8 mouse cellular contexts compared by ENCODE assay signal in the genomic region with DNA sequence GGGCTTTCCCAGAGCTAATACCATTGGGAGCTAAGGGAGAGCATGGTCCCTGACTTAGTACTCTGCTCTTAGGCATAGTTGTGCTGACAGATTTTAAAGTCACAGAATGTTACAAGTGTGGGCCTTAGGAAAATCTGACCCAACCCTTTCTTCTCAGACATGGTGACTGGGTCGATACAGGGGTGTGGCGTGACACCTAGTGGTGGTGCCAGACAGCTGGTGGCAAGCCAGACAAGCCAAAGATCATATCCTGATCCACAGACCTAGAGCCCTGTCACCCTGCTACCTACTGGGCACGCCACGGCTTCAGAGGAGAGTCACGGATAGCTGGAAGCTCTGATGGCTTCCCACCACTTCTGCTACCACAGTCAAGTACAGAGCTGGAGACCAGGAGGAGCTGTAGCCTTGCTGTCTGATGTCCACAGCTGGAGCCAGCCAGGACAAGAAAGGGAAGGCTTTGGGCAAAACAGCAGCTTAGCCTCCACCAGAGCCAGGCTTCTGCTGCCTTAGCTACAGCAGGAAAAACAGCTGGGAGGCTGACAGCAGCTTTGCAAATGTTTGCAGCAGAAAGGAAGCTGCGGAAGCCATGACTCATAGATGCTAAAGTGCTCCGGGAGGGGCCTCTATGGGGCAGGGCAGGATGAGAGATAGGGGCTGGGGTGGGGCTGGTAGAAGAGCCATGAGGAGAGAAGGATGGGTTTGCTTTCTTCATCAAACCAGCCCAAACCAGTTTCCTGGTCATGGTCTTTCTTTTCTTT. TPM values are rescaled to one million over a fixed set of nuclear protein-coding genes. Genes with fewer than 3 reads are reported as not detected.
DNase-seq lines count a peak whose midpoint lies in the region; ATAC-seq and TF ChIP-seq lines count a peak whose summit lies in the region.

No protein-coding gene starts in this region.

- H3K4me1 ChIP-seq in limb, embryonic 13.5 days: peaks cover 21% of the 10 kb centered on the region
- peaks cover 13% of the 10 kb centered on the region for H3K4me1 ChIP-seq in limb, embryonic 10.5 days
- H3K4me1 ChIP-seq in heart, embryonic 13.5 days: peaks cover 78% of the 10 kb centered on the region
- H3K4me1 ChIP-seq in limb, embryonic 14.5 days (ENCODE audit: control insufficient read depth, insufficient read depth, low read length): peaks cover 8% of the 10 kb centered on the region

- no peak for TF ChIP-seq POLR2A in limb, embryonic 14.5 days (IDR thresholded peaks at IDR 0.05; ENCODE audit: borderline replicate concordance, extremely low read depth, insufficient read depth, insufficient read length)

- peak overlapping the region; percentile 65; the same call in 1 of the 2 replicates for H3K27ac ChIP-seq in limb, embryonic 13.5 days
- H3K27ac ChIP-seq in limb, embryonic 10.5 days: no peak overlapping the region
- peak overlapping the region; percentile 91 for H3K27ac ChIP-seq in heart, embryonic 13.5 days (replicated peaks)
- H3K27ac ChIP-seq in limb, embryonic 14.5 days (replicated peaks; ENCODE audit: low read depth, low read length): peak overlapping the region; percentile 33; the same call in 1 of the 2 replicates

- no peak overlapping the region for H3K4me2 ChIP-seq in limb, embryonic 13.5 days (replicated peaks)
- peak overlapping the region; percentile 35 for H3K4me2 ChIP-seq in heart, embryonic 13.5 days
- H3K4me2 ChIP-seq in limb, embryonic 14.5 days (replicated peaks; ENCODE audit: low read depth, low read length, severe bottlenecking): no peak overlapping the region

- ATAC-seq in limb, embryonic 13.5 days (ENCODE audit: low FRiP score, low read depth): no peak
- ATAC-seq in heart, embryonic 13.5 days (ENCODE audit: extremely low read depth, insufficient number of reproducible peaks, low FRiP score, low TSS enrichment): no peak
- no peak for ATAC-seq in limb, embryonic 14.5 days (ENCODE audit: low FRiP score, low read depth)

- peaks cover 74% of the 10 kb centered on the region for H3K36me3 ChIP-seq in limb, embryonic 13.5 days
- H3K36me3 ChIP-seq in limb, embryonic 10.5 days: peaks cover 67% of the 10 kb centered on the region
- peaks cover 50% of the 10 kb centered on the region for H3K36me3 ChIP-seq in heart, embryonic 13.5 days
- H3K36me3 ChIP-seq in limb, embryonic 14.5 days (ENCODE audit: control insufficient read depth, insufficient read depth, low read length): peaks cover 39% of the 10 kb centered on the region

- H3K9ac ChIP-seq in limb, embryonic 13.5 days: peak overlapping the region; percentile 20; the same call in 1 of the 2 replicates
- H3K9ac ChIP-seq in heart, embryonic 13.5 days: peak overlapping the region; percentile 66
- H3K9ac ChIP-seq in limb, embryonic 14.5 days (ENCODE audit: low read depth, low read length, severe bottlenecking): no peak overlapping the region

- no peak overlapping the region for H3K4me3 ChIP-seq in limb, embryonic 13.5 days
- H3K4me3 ChIP-seq in limb, embryonic 10.5 days: no peak overlapping the region
- H3K4me3 ChIP-seq in heart, embryonic 13.5 days: no peak overlapping the region
- no peak overlapping the region for H3K4me3 ChIP-seq in limb, embryonic 14.5 days (replicated peaks; ENCODE audit: low read length)

- H3K9me3 ChIP-seq in limb, embryonic 13.5 days: no peaks in the 10 kb centered on the region
- no peaks in the 10 kb centered on the region for H3K9me3 ChIP-seq in limb, embryonic 10.5 days (replicated peaks)
- H3K9me3 ChIP-seq in heart, embryonic 13.5 days: no peaks in the 10 kb centered on the region
- H3K9me3 ChIP-seq in limb, embryonic 14.5 days (ENCODE audit: control insufficient read depth, low read length): no peaks in the 10 kb centered on the region

- no peak for DNase-seq in limb, embryonic 10.5 days (ENCODE audit: low spot score)
- peak; percentile 71 for DNase-seq in adrenal gland, postnatal 14 days
- DNase-seq in limb, embryonic 14.5 days (ENCODE audit: low spot score): peak; percentile 65
- peak; percentile 67 to 79 for DNase-seq in natural killer cell, adult 2 months (ENCODE audit: low spot score in 2 of 2)
- no peak for DNase-seq in cerebellum, postnatal 25 days
- DNase-seq in embryo, embryonic 9.5 days (ENCODE audit: extremely low spot score): no peak

- H3K27me3 ChIP-seq in limb, embryonic 13.5 days: no peaks in the 10 kb centered on the region
- H3K27me3 ChIP-seq in limb, embryonic 10.5 days (ENCODE audit: low read depth, poor library complexity, severe bottlenecking): no peaks in the 10 kb centered on the region
- no peaks in the 10 kb centered on the region for H3K27me3 ChIP-seq in heart, embryonic 13.5 days (replicated peaks)
- H3K27me3 ChIP-seq in limb, embryonic 14.5 days (ENCODE audit: control insufficient read depth, insufficient read depth, low read length): no peaks in the 10 kb centered on the region

- WGBS in limb, embryonic 13.5 days: 55% methylated on average over 7 of the region's 7 CpGs
- 55% methylated on average over 7 of the region's 7 CpGs for WGBS in limb, embryonic 10.5 days
- 22% methylated on average over 7 of the region's 7 CpGs for WGBS in heart, embryonic 13.5 days
- 45% methylated on average over 7 of the region's 7 CpGs for WGBS in limb, embryonic 14.5 days

RNA-seq across cellular contexts. Expression of gene Capn2, which starts 11.0 kb away (rescaled TPM):
- 138 and 148 TPM in 2 replicates for polyA plus RNA-seq in limb, embryonic 13.5 days (2015; fragmentation: Nextera tagmentation; extraction: Ambion mirVana)
- polyA plus RNA-seq in limb, embryonic 10.5 days (2016; fragmentation: Nextera tagmentation; extraction: Ambion mirVana): 65.2 and 86.5 TPM in 2 replicates
- total RNA-seq in adrenal gland, postnatal 14 days (2021): 72.2 and 78.0 TPM in 2 replicates
- 90.2 and 93.3 TPM in 2 replicates for polyA plus RNA-seq in heart, embryonic 13.5 days (2015; fragmentation: Nextera tagmentation; extraction: Ambion mirVana)
- polyA plus RNA-seq in limb, embryonic 14.5 days (2012; rRNA removed): 76.7 and 90.5 TPM in 2 replicates
- 119 and 126 TPM in 2 replicates for polyA plus RNA-seq in limb, embryonic 14.5 days (2014; fragmentation: Nextera tagmentation; extraction: Ambion mirVana)

RNA-seq across cellular contexts. Expression of gene Capn8, which starts 58.4 kb away (rescaled TPM):
- polyA plus RNA-seq in limb, embryonic 13.5 days (2015; fragmentation: Nextera tagmentation; extraction: Ambion mirVana): not detected in 2 replicates
- 0.06 TPM in 1 of 2 replicates, not detected in the other for polyA plus RNA-seq in limb, embryonic 10.5 days (2016; fragmentation: Nextera tagmentation; extraction: Ambion mirVana)
- total RNA-seq in adrenal gland, postnatal 14 days (2021): 0.15 TPM in 1 of 2 replicates, not detected in the other
- polyA plus RNA-seq in heart, embryonic 13.5 days (2015; fragmentation: Nextera tagmentation; extraction: Ambion mirVana): not detected in 2 replicates
- 0.08 TPM in 2 replicates for polyA plus RNA-seq in limb, embryonic 14.5 days (2012; rRNA removed)
- polyA plus RNA-seq in limb, embryonic 14.5 days (2014; fragmentation: Nextera tagmentation; extraction: Ambion mirVana): 0.08 TPM in 1 of 2 replicates, not detected in the other

Comparison
In these comparisons a context has a peak if more than half of its experiments do, and no peak if none do; other contexts are left out.
1. DNase-seq: peak in adrenal gland, postnatal 14 days (single experiment), limb, embryonic 14.5 days (single experiment) and natural killer cell, adult 2 months (2 of 2); none in limb, embryonic 10.5 days (single experiment), cerebellum, postnatal 25 days (0 of 2) and embryo, embryonic 9.5 days (single experiment).